Mouse (Mus musculus) CH12.LX (cell line): ENCODE results near the gene Fads1. TPM values are rescaled to one million over a fixed set of nuclear protein-coding genes. Genes with fewer than 3 reads are reported as not detected.

Source experiments
- DNase-seq: peaks from one replicate; pipeline ENCODE4 v3.0.0-alpha.2; 2013; ENCODE audit errors: extremely low read depth
- H3K27ac ChIP-seq: 2 replicates; pipeline ENCODE4 v1.5.1; 2012; ENCODE audit warnings: low read depth, mild to moderate bottlenecking, control low read depth, moderate library complexity; ENCODE audit not compliant: insufficient read depth
- H3K27me3 ChIP-seq: replicated peaks from 2 replicates; pipeline ENCODE3; 2012; ENCODE audit warnings: inconsistent platforms
- H3K36me3 ChIP-seq, 2 experiments: replicated peaks in 1 of 2; 2 replicates each; pipeline versions ENCODE3 to v1.6.1; 2012; ENCODE audit warnings: inconsistent platforms in 1 of 2, low read length in 1 of 2, mild to moderate bottlenecking in 1 of 2, mixed read lengths in 1 of 2, moderate library complexity in 1 of 2; ENCODE audit not compliant: control insufficient read depth in 1 of 2, insufficient read depth in 1 of 2
- H3K4me1 ChIP-seq, 2 experiments: 2 replicates each; pipeline ENCODE4 v1.6.1; 2012; ENCODE audit warnings: inconsistent platforms in 1 of 2, moderate library complexity in 1 of 2; ENCODE audit not compliant: insufficient read depth in 2 of 2, control insufficient read depth in 1 of 2
- H3K4me2 ChIP-seq: 2 replicates; pipeline ENCODE4 v1.6.1; 2012; ENCODE audit warnings: low read depth, mild to moderate bottlenecking, control low read depth; ENCODE audit not compliant: poor library complexity, insufficient read depth, severe bottlenecking
- H3K4me3 ChIP-seq, 3 experiments: fragments of 150-350 bp in 1 of 3; sonication (generic) in 1 of 3; replicated peaks in 1 of 3; 2 replicates each; pipeline versions ENCODE3 to v1.5.1; 2011 to 2012; ENCODE audit warnings: low read depth in 2 of 3, low read length in 2 of 3, mild to moderate bottlenecking in 2 of 3, moderate library complexity in 2 of 3, control low read depth in 1 of 3, improper control_type of control experiment in 1 of 3, inconsistent platforms in 1 of 3, mixed read lengths in 1 of 3; ENCODE audit not compliant: poor library complexity in 1 of 3
- H3K79me2 ChIP-seq: replicated peaks from 2 replicates; pipeline ENCODE4 v1.6.1; 2012; ENCODE audit warnings: mild to moderate bottlenecking, moderate library complexity; ENCODE audit not compliant: control insufficient read depth, poor library complexity, insufficient read depth, severe bottlenecking; ENCODE audit errors: extremely low read depth
- H3K9ac ChIP-seq: 2 replicates; pipeline ENCODE4 v1.6.1; 2012; ENCODE audit warnings: low read depth, mild to moderate bottlenecking, control low read depth, moderate library complexity; ENCODE audit not compliant: insufficient read depth
- H3K9me3 ChIP-seq: replicated peaks from 2 replicates; pipeline ENCODE3; 2012; ENCODE audit warnings: low read length, inconsistent platforms, mixed read lengths
- BHLHE40 ChIP-seq: IDR thresholded peaks from 2 replicates; pipeline ENCODE4 v1.6.1; 2011; ENCODE audit warnings: mild to moderate bottlenecking, low read depth, low read length, improper control_type of control experiment
- CHD2 ChIP-seq: IDR thresholded peaks from 2 replicates; pipeline ENCODE4 v1.6.1; 2011; ENCODE audit warnings: low read length, improper control_type of control experiment
- CTCF ChIP-seq, 2 experiments: IDR thresholded peaks in 1 of 2; conservative IDR thresholded peaks in 1 of 2; 2 replicates each; pipeline ENCODE4 v1.5.1; 2011 to 2012; ENCODE audit warnings: low read depth in 2 of 2, low read length in 2 of 2, improper control_type of control experiment in 1 of 2, inconsistent platforms in 1 of 2, mild to moderate bottlenecking in 1 of 2, moderate library complexity in 1 of 2
- ELF1 ChIP-seq: IDR thresholded peaks from 2 replicates; pipeline ENCODE4 v1.6.1; 2014; ENCODE audit warnings: low read depth, mild to moderate bottlenecking, inconsistent platforms, low read length, improper control_type of control experiment
- EP300 ChIP-seq: IDR thresholded peaks from 2 replicates; pipeline ENCODE4 v1.6.1; 2011; ENCODE audit warnings: low read length, improper control_type of control experiment
- GABPA ChIP-seq: IDR thresholded peaks from 2 replicates; pipeline ENCODE4 v1.6.1; 2012; ENCODE audit warnings: low read depth, low read length, improper control_type of control experiment, inconsistent platforms; ENCODE audit not compliant: insufficient replicate concordance
- IRF4 ChIP-seq: IDR thresholded peaks from 2 replicates; pipeline ENCODE4 v1.6.1; 2014; ENCODE audit warnings: low read depth, mild to moderate bottlenecking, inconsistent platforms, low read length, improper control_type of control experiment
- JUN ChIP-seq: IDR thresholded peaks from 2 replicates; pipeline ENCODE4 v1.6.1; 2011; ENCODE audit warnings: low read depth, mild to moderate bottlenecking, low read length, improper control_type of control experiment, moderate library complexity; ENCODE audit not compliant: insufficient read depth
- JUND ChIP-seq: conservative IDR thresholded peaks from 2 replicates; pipeline ENCODE4 v1.6.1; 2011; ENCODE audit warnings: low read depth, low read length, improper control_type of control experiment
- KAT2A ChIP-seq: IDR thresholded peaks from 2 replicates; pipeline ENCODE4 v1.6.1; 2012; ENCODE audit warnings: low read length, improper control_type of control experiment, inconsistent platforms; ENCODE audit not compliant: insufficient replicate concordance
- MAX ChIP-seq: IDR thresholded peaks from 2 replicates; pipeline ENCODE4 v1.6.1; 2011; ENCODE audit warnings: low read length, improper control_type of control experiment
- MYC ChIP-seq: IDR thresholded peaks from 2 replicates; pipeline ENCODE4 v1.6.1; 2011; ENCODE audit warnings: low read depth, mild to moderate bottlenecking, improper control_type of control experiment, low read length
- NELFE ChIP-seq: IDR thresholded peaks from 2 replicates; pipeline ENCODE4 v1.6.1; 2011; ENCODE audit warnings: low read depth, low read length, improper control_type of control experiment
- PAX5 ChIP-seq: IDR thresholded peaks from 2 replicates; pipeline ENCODE4 v1.6.1; 2012; ENCODE audit warnings: low read length, inconsistent platforms, mixed read lengths
- POLR2A ChIP-seq: IDR thresholded peaks from 2 replicates; pipeline ENCODE4 v1.6.1; 2011; ENCODE audit warnings: low read depth, mild to moderate bottlenecking, improper control_type of control experiment, low read length
- POLR2AphosphoS2 ChIP-seq: IDR thresholded peaks from 2 replicates; pipeline ENCODE4 v1.6.1; 2011; ENCODE audit warnings: low read depth, low read length, improper control_type of control experiment
- RAD21 ChIP-seq: IDR thresholded peaks from 2 replicates; pipeline ENCODE4 v1.6.1; 2011; ENCODE audit warnings: low read depth, mild to moderate bottlenecking, low read length, improper control_type of control experiment, moderate library complexity
- SMC3 ChIP-seq: IDR thresholded peaks from 2 replicates; pipeline ENCODE4 v1.6.1; 2011; ENCODE audit warnings: low read depth, low read length, improper control_type of control experiment
- USF2 ChIP-seq: conservative IDR thresholded peaks from 2 replicates; pipeline ENCODE4 v1.6.1; 2011; ENCODE audit warnings: low read depth, low read length, improper control_type of control experiment
- ZC3H11A ChIP-seq: IDR thresholded peaks from 2 replicates; pipeline ENCODE4 v1.6.1; 2012; ENCODE audit warnings: low read depth, mild to moderate bottlenecking, inconsistent platforms, low read length, improper control_type of control experiment
- dilution Hi-C: fragments of 300-500 bp; cut with MboI; formaldehyde crosslinking; loops from 2 replicates; pipeline ENCODE4 v1.14.3; 2020; ENCODE audit warnings: low sequenced_read_pairs; ENCODE audit not compliant: extremely low pct_unique_long_range_greater_than_20kb, extremely low pct_ligation_motif_present
- in situ Hi-C: fragments of 300-500 bp; cut with MboI; formaldehyde crosslinking; loops from 3 replicates; pipeline ENCODE4 v1.14.3; 2019; ENCODE audit warnings: low sequenced_read_pairs, low pct_ligation_motif_present, low pct_unique_long_range_greater_than_20kb, mixed read lengths
- polyA plus RNA-seq: library from polyadenylated mRNA; unstranded; fragments of >175 nt; gene quantifications from 2 replicates; pipeline ENCODE4 v1.2.1, GENCODE M21; 2012; ENCODE audit warnings: low read depth; ENCODE audit not compliant: insufficient read length
- total RNA-seq, 2 experiments: library from RNA; depleted of rRNA; stranded (reverse); fragments of 300-350 nt in 1 of 2; fragments of >200 nt in 1 of 2; gene quantifications; 2 replicates each; pipeline ENCODE4 v1.2.3; 2012 to 2014

Gene Fads1
- total and polyA plus RNA-seq, 3 experiments = 30.6 to 44.7 (median 37.2) TPM

- in situ Hi-C loops = no loop called here
- H3K4me3 ChIP-seq = peak within 1 kb of the TSS in 1 of 3 experiments; percentile 41
These were observed 58.1 kb downstream of the Fads1 start, which contains the start of gene Myrf for GRCm38 (mm10) chr19:10240654-10241305. Myrf (minus strand) TSS chr19:10240748.

GRCm38 (mm10) chr19:10242916-10243315 lies 60.2 kb downstream of the Fads1 start:
- dilution Hi-C loops = no loop called here

More at GRCm38 (mm10) chr19:10240654-10241305, 58.1 kb downstream of the Fads1 start, which contains the start of gene Myrf:
- Histone ChIP-seq H3K79me2 (no peaks in the 10 kb centered on the region), H3K9ac (no peak within 1 kb of the TSS), H3K4me2 (peak within 1 kb of the TSS; percentile 27; the same call in 1 of the 2 replicates), H3K36me3 (no peaks in the 10 kb centered on the region), H3K27me3 (peaks cover 61% of the 10 kb centered on the region), H3K4me1 (peaks cover 0 to 3% of the 10 kb centered on the region in 2 experiments; a peak in 2 of 4 replicates), H3K9me3 (no peaks in the 10 kb centered on the region), H3K27ac (no peak within 1 kb of the TSS)
- dilution Hi-C loops = no loop called here
- no peak for TF ChIP-seq POLR2A
- no peak for TF ChIP-seq EP300
- no peak for TF ChIP-seq JUN
- TF ChIP-seq IRF4 = no peak
- no peak for TF ChIP-seq USF2
- peak in 1 of 2 experiments; percentile 99; a peak in 2 of 4 replicates for TF ChIP-seq CTCF (conservative IDR thresholded peaks at IDR 0.05 in 1 of 2, IDR thresholded peaks at IDR 0.05 in 1 of 2; ENCODE audit: low read depth in 2 of 2, low read length in 2 of 2)
- TF ChIP-seq PAX5 = no peak
- peak; percentile 36 for TF ChIP-seq SMC3
- no peak for DNase-seq

GRCm38 (mm10) chr19:10244183-10244582 lies 61.5 kb downstream of the Fads1 start:
- DNase-seq = peak; percentile 66
- Histone ChIP-seq H3K9me3 (no peaks in the 10 kb centered on the region), H3K27ac (no peak overlapping the region), H3K4me1 (peaks cover 11 to 24% of the 10 kb centered on the region in 2 experiments; a peak in 3 of 4 replicates), H3K4me3 (no peak overlapping the region), H3K27me3 (peaks cover 59% of the 10 kb centered on the region), H3K4me2 (no peak overlapping the region), H3K36me3 (no peaks in the 10 kb centered on the region), H3K9ac (no peak overlapping the region), H3K79me2 (no peaks in the 10 kb centered on the region)
- peak; percentile 58 for TF ChIP-seq SMC3
- TF ChIP-seq RAD21 = peak; percentile 60
- peak; percentile 42 to 77 for TF ChIP-seq CTCF (conservative IDR thresholded peaks at IDR 0.05 in 1 of 2, IDR thresholded peaks at IDR 0.05 in 1 of 2; ENCODE audit: low read depth in 2 of 2, low read length in 2 of 2)
- no peak for TF ChIP-seq BHLHE40
- TF ChIP-seq NELFE = 0 out of 2 replicates have a peak, but pooled peaks have one; percentile 13
- in situ Hi-C loops = no loop called here
- dilution Hi-C loops = no loop called here

More at GRCm38 (mm10) chr19:10242916-10243315, 60.2 kb downstream of the Fads1 start:
- TF ChIP-seq USF2 = no peak
- TF ChIP-seq CHD2 = no peak
- no peak for TF ChIP-seq KAT2A
- no peak for TF ChIP-seq IRF4
- TF ChIP-seq MAX = no peak
- TF ChIP-seq PAX5 = no peak
- TF ChIP-seq RAD21 = no peak
- no peak for TF ChIP-seq ELF1
- no peak for TF ChIP-seq POLR2AphosphoS2
- TF ChIP-seq GABPA = no peak
- TF ChIP-seq MYC = no peak
- no peak for TF ChIP-seq JUND
- no peak for TF ChIP-seq ZC3H11A
- no peak overlapping the region for H3K4me2 ChIP-seq
- in situ Hi-C loops = no loop called here
- H3K4me3 ChIP-seq = no peak overlapping the region
- H3K79me2 ChIP-seq = no peaks in the 10 kb centered on the region
- H3K27ac ChIP-seq = no peak overlapping the region
- DNase-seq = no peak
- H3K9ac ChIP-seq = no peak overlapping the region
- H3K4me1 ChIP-seq = peaks cover 8 to 20% of the 10 kb centered on the region in 2 experiments; a peak in 3 of 4 replicates
- no peaks in the 10 kb centered on the region for H3K36me3 ChIP-seq
- peaks cover 59% of the 10 kb centered on the region for H3K27me3 ChIP-seq
- H3K9me3 ChIP-seq = no peaks in the 10 kb centered on the region
